Mouse (Mus musculus) ovary, postnatal 36 days (tissue): ENCODE data around the gene Tecpr2.

ENCODE experiments used
- DNase-seq: peaks from one replicate; pipeline ENCODE4 v3.0.0; 2022; ENCODE audit warnings: low spot score, mixed read lengths

The Tecpr2 gene

DNA sequence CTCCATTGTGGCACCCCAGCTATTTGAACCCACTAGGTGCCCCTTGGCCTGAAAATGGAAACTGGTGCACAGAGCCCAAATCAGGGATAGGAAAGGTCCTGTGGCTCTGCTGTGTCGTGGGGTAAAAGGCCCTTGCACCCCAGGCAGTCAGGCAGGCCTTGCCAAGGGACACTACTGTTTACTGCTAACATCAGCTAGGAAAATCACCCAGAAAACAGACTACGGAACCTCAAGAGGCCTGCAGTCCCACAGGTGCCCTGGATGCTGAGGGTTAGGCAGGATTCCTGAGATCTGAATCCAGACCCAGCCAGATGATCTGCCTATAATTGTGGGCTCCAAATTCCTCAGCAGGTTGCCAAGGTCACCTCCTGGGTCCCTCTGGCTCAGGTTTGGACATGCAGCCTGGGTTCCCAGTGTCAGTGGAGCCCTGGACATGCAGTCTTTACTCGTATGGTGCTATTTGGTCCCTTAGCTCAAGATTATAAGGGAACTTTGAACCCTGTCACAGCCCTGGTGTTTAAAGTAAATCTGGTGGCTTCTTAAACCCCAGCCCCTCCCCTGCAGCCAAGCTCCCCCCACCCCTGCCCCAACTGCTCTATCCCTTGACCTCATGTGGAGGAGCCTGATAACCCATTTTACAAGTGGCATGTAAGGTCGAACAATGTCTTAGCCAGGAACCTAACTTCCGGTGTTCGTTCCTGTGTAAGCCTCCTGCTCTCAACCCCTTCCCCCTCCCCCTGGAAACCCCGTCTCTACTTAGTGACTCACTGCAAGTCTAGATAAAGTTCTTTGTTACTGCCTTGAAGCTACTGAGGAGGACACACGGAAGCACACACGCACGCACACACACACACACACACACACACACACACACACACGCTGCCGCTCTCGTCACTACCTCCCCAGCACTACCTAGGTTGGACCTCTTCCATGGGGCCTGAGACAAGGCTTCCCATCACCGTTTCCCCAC, 118.4 kb downstream of the Tecpr2 start:
- no peak for DNase-seq

DNA sequence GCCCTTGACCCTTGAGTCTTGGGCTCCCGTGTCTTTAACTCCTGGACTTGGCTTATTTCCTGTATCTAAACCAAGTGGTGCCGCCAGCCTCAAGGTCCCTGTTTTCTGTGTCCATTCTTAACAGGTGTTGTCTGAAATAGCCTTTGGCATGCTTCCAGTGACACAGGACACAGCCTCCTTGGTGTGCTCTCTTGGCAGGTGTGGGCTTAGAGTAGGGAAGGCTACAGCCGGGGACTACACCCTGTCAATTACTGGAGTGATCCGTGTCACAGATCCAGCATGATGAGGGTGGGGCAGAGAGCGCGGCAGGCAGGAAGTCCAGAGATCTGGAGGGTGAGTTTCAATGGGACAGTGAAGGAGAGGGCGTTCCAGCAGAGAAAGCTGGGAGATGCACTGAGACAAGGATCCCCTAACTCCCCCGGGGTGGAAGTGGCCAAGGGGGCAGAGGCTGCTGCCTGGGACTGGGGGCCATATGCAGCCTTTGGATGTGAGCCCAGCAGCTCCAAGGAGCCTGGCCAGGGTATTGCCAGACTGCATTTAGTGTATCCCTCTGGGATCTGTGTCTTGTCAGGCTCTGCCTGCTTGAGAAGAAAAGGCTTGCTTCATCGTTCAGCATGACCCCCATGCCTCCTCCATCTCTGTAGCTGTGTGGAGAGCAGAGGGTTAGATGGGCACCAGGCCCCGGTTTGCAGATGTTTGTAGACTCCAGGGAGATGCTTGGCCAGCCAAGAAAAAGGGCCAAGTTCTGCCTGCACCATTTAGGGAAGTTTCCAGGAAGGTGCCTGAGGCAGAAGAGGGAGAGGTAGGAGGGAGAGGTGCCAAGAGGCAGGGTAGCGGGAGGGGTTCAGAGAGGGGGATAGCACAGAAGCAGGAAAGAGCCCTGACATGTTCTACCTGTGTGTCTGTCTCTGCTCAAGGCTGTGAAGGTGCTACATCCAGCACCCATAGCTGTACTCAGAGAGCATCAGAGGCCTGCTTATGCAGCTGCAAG, 119.7 kb downstream of the Tecpr2 start:
- no peak for DNase-seq

DNA sequence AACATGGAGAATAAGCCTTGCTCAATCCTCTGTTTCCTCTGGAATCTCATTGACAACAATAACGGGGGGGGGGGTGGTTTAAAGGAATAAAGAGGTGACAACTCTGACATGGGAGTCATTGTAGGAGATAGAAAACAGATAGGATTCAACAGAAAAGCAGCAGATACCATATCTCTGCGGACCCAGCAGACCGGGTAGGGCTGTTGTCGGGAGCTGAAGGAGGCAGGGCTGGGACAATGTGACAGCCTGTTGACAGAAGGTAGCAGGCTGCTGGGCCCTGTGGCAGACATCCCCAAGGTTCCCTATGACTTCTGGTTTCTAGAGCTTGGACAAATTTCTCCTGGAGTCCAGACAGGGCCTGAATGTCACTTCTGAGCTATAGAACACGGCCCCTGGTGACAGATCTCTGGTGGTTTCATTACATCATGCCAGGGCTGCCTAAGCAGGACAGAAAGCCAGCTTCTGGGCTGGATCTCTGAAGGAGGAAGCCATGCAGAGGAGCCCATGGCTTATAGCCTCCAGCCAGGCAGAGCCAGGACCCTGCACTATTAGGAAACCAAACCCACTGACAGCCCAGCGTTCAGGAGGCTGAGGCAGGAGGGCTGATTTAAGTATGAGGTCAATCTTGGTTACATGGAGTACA, 120.7 kb downstream of the Tecpr2 start:
- DNase-seq: no peak

DNA sequence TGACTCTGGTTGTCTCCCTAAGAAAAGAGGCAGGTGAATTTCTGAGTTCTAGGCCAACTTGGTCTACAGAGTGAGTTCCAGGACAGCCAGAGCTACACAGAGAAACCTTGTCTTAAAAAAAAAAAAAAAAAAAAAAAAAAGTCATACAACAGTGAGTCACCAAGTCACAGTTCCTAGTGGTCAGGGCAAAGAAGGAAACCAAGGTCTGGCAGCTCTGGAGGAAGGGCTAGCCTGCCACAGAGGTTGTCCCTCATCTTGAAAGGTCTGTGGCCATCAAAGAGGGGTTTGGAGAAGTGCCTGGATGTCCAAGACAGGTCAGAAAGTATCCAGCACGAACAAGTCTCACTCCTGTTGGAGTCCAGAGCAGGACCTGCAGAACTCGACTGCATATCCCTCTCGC, 127.7 kb downstream of the Tecpr2 start:
- DNase-seq: no peak

DNA sequence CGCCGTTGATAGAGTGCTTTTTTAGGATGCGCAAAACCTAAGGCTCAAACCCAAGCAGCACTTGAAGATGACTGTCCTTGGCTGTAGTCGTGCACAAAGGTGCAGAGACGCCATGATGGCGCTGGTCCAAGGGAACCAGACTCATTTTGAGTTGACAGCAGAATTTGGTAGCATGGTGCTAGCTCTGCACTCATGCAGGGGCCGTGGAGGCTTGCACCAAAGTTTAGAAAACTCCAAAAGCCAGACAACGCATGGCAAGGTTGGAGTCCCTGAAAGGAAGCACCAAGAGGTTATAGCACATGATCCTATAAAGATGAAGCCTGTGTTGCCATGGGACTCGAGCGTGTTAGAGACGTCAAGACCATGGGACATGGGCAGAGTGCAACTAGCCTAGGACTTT, 129.0 kb downstream of the Tecpr2 start:
- no peak for DNase-seq

DNA sequence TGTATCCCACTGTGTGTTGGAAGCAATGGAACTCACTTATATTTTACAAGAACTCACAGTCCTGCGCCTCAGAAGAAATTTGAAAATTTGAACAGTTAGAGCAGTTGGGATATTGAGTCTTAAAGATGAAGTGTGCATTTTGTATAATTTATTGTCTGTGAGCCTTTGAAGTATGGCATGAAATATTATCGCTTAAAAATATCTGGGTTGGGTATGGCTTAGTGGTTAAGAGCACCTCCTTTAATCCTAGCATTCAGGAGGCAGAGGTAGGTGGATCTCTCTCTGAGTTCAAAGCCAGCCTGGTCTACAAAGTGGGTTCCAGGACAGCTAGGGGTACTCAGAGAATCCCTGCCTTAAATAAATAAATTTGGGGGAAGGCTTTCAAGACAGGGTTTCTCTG, 130.0 kb downstream of the Tecpr2 start:
- no peak for DNase-seq

DNA sequence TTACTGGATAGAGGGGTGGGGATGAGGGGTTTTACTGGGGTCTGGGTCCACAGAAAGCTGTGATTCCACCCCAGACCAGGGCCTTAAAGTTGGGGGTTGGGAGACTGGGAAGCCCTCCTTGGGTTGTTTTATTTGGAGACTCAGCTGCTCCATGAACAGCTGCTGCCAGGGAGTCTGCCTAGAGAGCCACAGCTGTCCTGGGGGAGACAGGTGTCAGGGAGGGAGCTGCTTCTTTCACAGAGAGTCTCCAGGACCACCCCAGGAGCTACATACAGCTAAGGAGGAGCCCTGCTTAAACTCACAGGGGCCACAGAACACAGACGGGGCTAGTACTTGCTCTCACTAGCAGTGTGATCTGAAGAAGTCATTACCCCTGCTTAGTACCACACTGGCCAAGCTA, 132.1 kb downstream of the Tecpr2 start:
- DNase-seq: no peak

DNA sequence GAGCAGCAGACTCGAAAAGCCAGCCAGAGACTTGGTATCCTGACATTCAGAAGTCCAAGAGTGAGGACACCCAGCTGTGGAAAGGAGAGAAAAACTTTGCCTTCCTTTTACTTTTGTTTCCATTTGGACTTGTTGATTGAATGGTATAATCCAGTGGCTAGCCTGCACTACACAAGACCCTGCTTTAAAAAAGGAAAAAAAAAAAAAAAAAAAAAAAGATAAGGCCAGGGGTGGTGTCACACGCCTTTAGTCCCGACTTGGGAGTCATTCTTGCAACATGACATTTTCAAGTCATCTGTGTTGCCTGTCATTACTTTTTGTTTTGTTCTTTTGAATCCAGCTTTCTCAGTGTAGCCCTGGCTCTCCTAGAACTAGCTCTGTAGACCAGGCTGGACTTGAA, 132.5 kb downstream of the Tecpr2 start:
- no peak for DNase-seq
